Mouse (Mus musculus): ENCODE measurements at regions not wholly inside any gene's neighbourhood (a gene's known extent, or its start where the extent isn't known, plus 50 kb on each side); places are given as distances from the start of the nearest gene placed in this dataset.

DNA sequence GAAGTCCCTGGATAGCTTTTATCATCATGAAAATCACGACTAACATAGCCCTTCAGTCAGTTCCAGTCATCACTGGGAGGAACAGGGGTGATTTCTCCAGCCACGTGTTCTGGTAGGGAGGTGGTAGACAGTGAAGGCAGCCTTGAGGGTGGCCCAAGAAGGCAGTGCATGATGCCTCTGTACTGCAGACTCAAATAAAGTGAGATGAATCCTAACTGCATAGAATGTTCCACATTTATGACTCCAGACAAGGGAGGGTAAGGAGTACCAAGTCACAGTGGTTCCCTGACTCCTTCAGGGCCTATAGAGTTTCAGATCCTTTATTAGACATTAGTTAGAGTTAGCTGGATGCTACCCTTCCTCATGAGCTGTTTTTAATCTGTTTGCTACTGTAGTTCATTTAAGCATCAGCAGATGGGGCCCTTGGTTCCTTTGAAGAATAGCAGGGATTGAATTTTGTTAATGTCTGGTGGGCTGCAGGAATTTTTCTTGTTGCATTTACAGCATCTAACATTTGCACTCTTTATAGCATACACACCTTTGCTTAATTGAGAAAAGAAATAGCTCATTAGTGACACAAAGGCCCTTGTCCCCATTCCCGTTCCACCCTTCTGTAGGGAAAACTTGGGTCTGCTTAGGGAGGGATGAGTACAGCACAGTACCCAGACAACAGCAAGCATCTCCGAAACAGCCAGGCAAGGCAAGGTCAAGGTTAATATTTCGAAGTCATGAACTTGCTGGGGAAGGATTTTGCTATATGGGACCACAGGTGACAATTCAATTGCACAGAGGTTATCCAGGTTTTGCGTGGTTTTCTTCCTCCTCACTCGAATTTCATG is 359.0 kb upstream of the Pkn2 start:
- TF ChIP-seq POLR2A (IDR thresholded peaks at IDR 0.05; ENCODE audit: low read depth, low read length): no peak
- TF ChIP-seq CTCF (conservative IDR thresholded peaks at IDR 0.05; ENCODE audit: insufficient read depth, insufficient read length, low read depth, low read length): no peak

All from kidney, adult 2 months (tissue).